Mouse (Mus musculus) E14TG2a.4 (cell line): Measurements from ENCODE around the gene Actr2.
"Not testable (repeated sequence)": the region's sequence is repeated elsewhere in the genome, so short reads cannot be mapped to it uniquely, and the experiment has no call there.

Experiments
- H3K27me3 ChIP-seq: 2 replicates; pipeline ENCODE4 v1.6.1; 2014; ENCODE audit warnings: low read length, control low read depth; ENCODE audit not compliant: insufficient read depth
- H3K36me3 ChIP-seq: 2 replicates; pipeline ENCODE4 v1.6.1; 2014; ENCODE audit warnings: low read length, control low read depth; ENCODE audit not compliant: insufficient read depth
- H3K4me1 ChIP-seq: replicated peaks from 2 replicates; pipeline ENCODE4 v1.6.1; 2014; ENCODE audit warnings: low read depth, low read length, control low read depth
- H3K4me3 ChIP-seq: replicated peaks from 2 replicates; pipeline ENCODE4 v1.5.1; 2014; ENCODE audit warnings: mild to moderate bottlenecking, low read length
- H3K9me3 ChIP-seq: 2 replicates; pipeline ENCODE4 v1.6.1; 2014; ENCODE audit warnings: low read length, control low read depth
- CTCF ChIP-seq: conservative IDR thresholded peaks from 2 replicates; pipeline ENCODE4 v1.5.1; 2014; ENCODE audit warnings: low read length
- NANOG ChIP-seq: IDR thresholded peaks from 2 replicates; pipeline ENCODE4 v1.6.1; 2014; ENCODE audit warnings: borderline replicate concordance, low read length, mixed read lengths
- POU5F1 ChIP-seq: IDR thresholded peaks from 2 replicates; pipeline ENCODE4 v1.6.1; 2014; ENCODE audit warnings: low read length, borderline replicate concordance

Actr2 gene

GRCm38 (mm10) chr11:20035343-20035928, 77.3 kb downstream of the Actr2 start:
- TF ChIP-seq CTCF (no peak), POU5F1 (no peak), NANOG (no peak)
- Histone ChIP-seq H3K4me3 (peak overlapping the region; percentile 64), H3K4me1 (peaks cover 61% of the 10 kb centered on the region), H3K27me3 (no peaks in the 10 kb centered on the region), H3K9me3 (no peaks in the 10 kb centered on the region), H3K36me3 (no peaks in the 10 kb centered on the region)

GRCm38 (mm10) chr11:20034337-20034947, 78.3 kb downstream of the Actr2 start:
- no peaks in the 10 kb centered on the region for H3K27me3 ChIP-seq
- H3K4me1 ChIP-seq, result peaks cover 53% of the 10 kb centered on the region
- H3K9me3 ChIP-seq, result no peaks in the 10 kb centered on the region
- H3K4me3 ChIP-seq, result 0 out of 2 replicates have a peak overlapping the region, but pooled peaks have one; percentile 64
- TF ChIP-seq NANOG (no peak), CTCF (no peak), POU5F1 (no peak)
- no peaks in the 10 kb centered on the region for H3K36me3 ChIP-seq

DNA sequence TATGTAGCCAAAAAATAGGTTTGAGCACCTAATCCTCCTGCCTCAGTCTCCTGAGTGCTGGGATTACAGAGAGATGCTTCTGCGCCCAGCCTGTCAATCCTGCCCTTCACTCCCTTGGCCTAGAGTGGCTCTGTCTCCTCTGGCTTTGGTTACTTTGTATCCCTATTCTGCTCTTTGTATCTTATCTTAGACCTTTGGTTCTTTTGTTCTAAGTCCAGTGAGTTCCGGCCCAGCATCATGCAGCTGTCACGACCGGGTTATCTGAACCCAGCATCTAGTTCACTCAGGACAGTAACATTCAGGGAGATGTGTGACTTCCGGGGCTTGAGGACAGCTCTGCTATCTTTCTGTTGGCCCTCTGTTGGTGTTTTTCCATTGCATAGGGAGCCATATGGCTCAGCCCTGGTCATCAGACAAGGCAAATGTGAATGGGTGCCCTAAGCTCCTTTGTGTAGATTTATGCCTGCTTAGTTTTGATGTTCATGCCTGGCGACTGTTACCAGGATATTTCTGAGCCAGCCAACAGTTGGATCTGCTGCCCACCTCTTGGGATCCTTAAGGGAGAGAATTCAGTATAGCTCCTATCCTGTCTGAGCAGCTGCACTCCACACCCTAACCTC, 79.1 kb downstream of the Actr2 start:
- H3K4me1 ChIP-seq, result peaks cover 49% of the 10 kb centered on the region
- H3K9me3 ChIP-seq, result no peaks in the 10 kb centered on the region
- H3K27me3 ChIP-seq, result no peaks in the 10 kb centered on the region
- H3K36me3 ChIP-seq, result no peaks in the 10 kb centered on the region
- no peak overlapping the region for H3K4me3 ChIP-seq
- TF ChIP-seq NANOG (no peak), CTCF (no peak), POU5F1 (no peak)

DNA sequence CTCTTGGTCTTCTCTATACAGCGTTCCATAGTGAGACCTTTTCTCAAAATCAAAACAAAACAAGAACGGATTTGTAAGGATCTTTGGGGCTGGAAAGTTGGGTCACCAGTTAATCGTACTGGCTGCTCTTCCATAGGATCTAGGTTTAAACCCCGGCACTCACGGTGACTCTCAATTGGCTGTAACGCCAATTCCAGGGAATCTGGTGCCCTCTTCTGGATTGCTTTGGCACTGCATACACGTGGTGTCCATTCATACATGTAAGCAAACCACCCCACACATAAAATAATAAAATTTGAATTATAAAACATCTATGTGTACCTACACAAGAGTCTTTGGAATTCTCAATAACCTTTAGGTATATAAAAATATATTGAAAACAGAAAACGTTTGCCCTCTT, 81.2 kb downstream of the Actr2 start:
- peak; percentile 91 for TF ChIP-seq CTCF
- TF ChIP-seq POU5F1, result no peak
- H3K27me3 ChIP-seq, result no peaks in the 10 kb centered on the region
- peaks cover 49% of the 10 kb centered on the region for H3K4me1 ChIP-seq
- H3K9me3 ChIP-seq, result peaks cover under 1% of the 10 kb centered on the region; the same call in 1 of the 2 replicates
- H3K4me3 ChIP-seq, result no peak overlapping the region
- H3K36me3 ChIP-seq, result peaks cover 4% of the 10 kb centered on the region

DNA sequence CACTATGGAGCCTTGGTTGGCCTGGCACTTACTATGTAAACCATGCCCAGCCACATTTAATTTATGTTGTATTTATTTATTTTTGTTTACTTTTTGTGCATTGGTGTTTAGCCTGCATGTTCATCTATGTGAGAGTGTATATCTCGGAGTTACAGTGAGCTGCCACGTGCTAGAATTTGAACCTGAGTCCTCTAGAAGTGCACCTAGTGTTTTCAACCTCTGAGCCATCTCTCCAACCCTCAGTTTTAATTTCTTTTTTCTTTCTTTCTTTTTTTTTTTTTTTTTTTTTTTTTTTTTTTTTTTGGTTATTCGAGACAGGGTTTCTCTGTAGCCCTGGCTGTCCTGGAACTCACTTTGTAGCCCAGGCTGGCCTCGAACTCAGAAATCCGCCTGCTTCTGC, 81.7 kb downstream of the Actr2 start:
- peaks cover 50% of the 10 kb centered on the region for H3K4me1 ChIP-seq
- H3K27me3 ChIP-seq, H3K4me3 ChIP-seq, H3K36me3 ChIP-seq, H3K9me3 ChIP-seq: not testable (repeated sequence)

GRCm38 (mm10) chr11:20029014-20029413, 83.7 kb downstream of the Actr2 start:
- TF ChIP-seq POU5F1 (no peak), NANOG (no peak), CTCF (no peak)
- no peak overlapping the region for H3K4me3 ChIP-seq
- peaks cover 29% of the 10 kb centered on the region for H3K36me3 ChIP-seq
- no peaks in the 10 kb centered on the region for H3K27me3 ChIP-seq
- H3K9me3 ChIP-seq, result peaks cover 25% of the 10 kb centered on the region
- H3K4me1 ChIP-seq, result peaks cover 34% of the 10 kb centered on the region

DNA sequence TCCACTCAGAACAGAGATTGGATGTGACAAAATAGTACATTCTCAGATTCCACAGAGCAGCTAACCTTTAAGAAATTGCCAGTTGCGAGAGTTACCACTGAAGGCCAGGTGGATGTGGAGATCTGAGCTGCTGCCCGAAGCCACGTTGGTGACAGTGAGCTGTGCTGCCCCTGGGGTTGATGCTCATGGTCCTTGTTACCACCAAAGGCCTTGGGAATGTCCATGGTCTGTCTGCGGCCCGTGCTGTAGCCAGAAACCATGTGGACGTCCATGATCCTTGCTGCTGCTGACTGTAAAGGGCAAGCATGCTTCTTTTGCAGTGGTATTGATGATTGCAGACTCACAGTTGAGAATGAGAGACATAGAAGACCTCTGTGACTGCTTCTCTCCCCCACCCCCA, 84.3 kb downstream of the Actr2 start:
- H3K36me3 ChIP-seq, result peaks cover 35% of the 10 kb centered on the region
- H3K27me3 ChIP-seq, result no peaks in the 10 kb centered on the region
- peaks cover 32% of the 10 kb centered on the region for H3K9me3 ChIP-seq
- no peak overlapping the region for H3K4me3 ChIP-seq
- TF ChIP-seq CTCF (no peak), NANOG (no peak), POU5F1 (no peak)
- H3K4me1 ChIP-seq, result peaks cover 33% of the 10 kb centered on the region

GRCm38 (mm10) chr11:20027719-20028118, 85.0 kb downstream of the Actr2 start:
- Histone ChIP-seq H3K4me3 (no peak overlapping the region), H3K36me3 (peaks cover 42% of the 10 kb centered on the region), H3K9me3 (peaks cover 38% of the 10 kb centered on the region), H3K27me3 (no peaks in the 10 kb centered on the region), H3K4me1 (peaks cover 33% of the 10 kb centered on the region)
- no peak for TF ChIP-seq POU5F1
- TF ChIP-seq NANOG, result no peak
- no peak for TF ChIP-seq CTCF

DNA sequence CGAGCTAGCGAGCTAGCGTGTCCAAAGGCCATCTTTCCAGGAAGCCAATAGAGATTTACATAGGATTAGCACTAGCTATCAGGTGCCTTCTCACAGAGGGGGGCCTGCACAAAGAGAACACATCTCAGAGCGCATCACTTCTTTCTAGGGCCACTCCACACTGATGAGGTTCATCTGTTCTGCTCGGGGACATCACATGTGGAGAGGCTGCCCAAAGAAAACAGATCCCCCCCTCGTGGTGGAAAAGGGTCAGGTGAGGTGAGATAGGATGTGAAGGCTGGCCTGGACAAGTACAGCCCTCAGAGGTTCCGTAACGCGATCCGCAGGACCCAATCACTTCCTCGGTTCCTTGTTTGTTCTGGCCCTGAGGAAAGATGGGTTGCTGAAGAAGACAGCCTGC, 86.8 kb downstream of the Actr2 start:
- H3K36me3 ChIP-seq, result peaks cover 60% of the 10 kb centered on the region
- H3K4me3 ChIP-seq, result no peak overlapping the region
- H3K27me3 ChIP-seq, result no peaks in the 10 kb centered on the region
- H3K9me3 ChIP-seq, result peaks cover 57% of the 10 kb centered on the region
- peaks cover 33% of the 10 kb centered on the region for H3K4me1 ChIP-seq
- TF ChIP-seq CTCF (no peak), POU5F1 (no peak), NANOG (no peak)
